Mouse (Mus musculus) forebrain, embryonic 14.5 days (tissue): ENCODE measurements at regions not wholly inside any gene's neighbourhood (a gene's known extent, or its start where the extent isn't known, plus 50 kb on each side); places are given as distances from the start of the nearest gene placed in this dataset.

Source experiments
- ATAC-seq: fragments of 200-750 bp; cut with Nextera tagmentation; 2 replicates; pipeline ENCODE4 v1.8.0; 2017; ENCODE audit warnings: mild to moderate bottlenecking, moderate library complexity
- DNase-seq: peaks from one replicate; pipeline ENCODE4 v3.0.0-alpha.2; 2015; ENCODE audit warnings: low spot score
- H3K27ac ChIP-seq: fragments of 300-500 bp; sonication (generic); 2 replicates; pipeline ENCODE4 v1.5.1; 2014; ENCODE audit warnings: low read depth, mild to moderate bottlenecking, control low read depth, low read length, moderate library complexity
- H3K27me3 ChIP-seq: fragments of 300-500 bp; sonication (generic); replicated peaks from 2 replicates; pipeline ENCODE4 v1.6.1; 2014; ENCODE audit warnings: low read length, control low read depth, mixed read lengths; ENCODE audit not compliant: control insufficient read depth, insufficient read depth
- H3K36me3 ChIP-seq: fragments of 300-500 bp; sonication (generic); 2 replicates; pipeline ENCODE4 v1.6.1; 2014; ENCODE audit warnings: low read length, control low read depth; ENCODE audit not compliant: control insufficient read depth, insufficient read depth
- H3K4me1 ChIP-seq: fragments of 300-500 bp; sonication (generic); 2 replicates; pipeline ENCODE4 v1.6.1; 2014; ENCODE audit warnings: antibody characterized with exemption, low read length, control low read depth; ENCODE audit not compliant: control insufficient read depth, insufficient read depth
- H3K4me2 ChIP-seq: fragments of 300-500 bp; sonication (generic); 2 replicates; pipeline ENCODE4 v1.6.1; 2014; ENCODE audit warnings: mild to moderate bottlenecking, control low read depth, low read length
- H3K4me3 ChIP-seq: fragments of 300-500 bp; sonication (generic); 2 replicates; pipeline ENCODE4 v1.5.1; 2014; ENCODE audit warnings: low read depth, low read length, control low read depth
- H3K9ac ChIP-seq: fragments of 300-500 bp; sonication (generic); 2 replicates; pipeline ENCODE4 v1.6.1; 2014; ENCODE audit warnings: mild to moderate bottlenecking, low read length, control low read depth, moderate library complexity
- H3K9me3 ChIP-seq: fragments of 300-500 bp; sonication (generic); replicated peaks from 2 replicates; pipeline ENCODE4 v1.6.1; 2016; ENCODE audit warnings: low read length, control low read depth, mixed read lengths; ENCODE audit not compliant: control insufficient read depth
- WGBS: fragments of 180-500 bp; shearing (Covaris S2); extraction: QIAGEN DNeasy Blood & Tissue Kit; methylation state at CpG from one replicate; pipeline ENCODE4 v1.1.7; 2014; 5-methylcytosine and 5-hydroxymethylcytosine counted together

GRCm38 (mm10) chr3:41462953-41463644 is 92.4 kb upstream of the Jade1 start:
- H3K4me2 ChIP-seq, result no peak overlapping the region
- no peaks in the 10 kb centered on the region for H3K27me3 ChIP-seq
- no peak overlapping the region for H3K4me3 ChIP-seq
- WGBS, result 80% methylated on average over 11 of the region's 11 CpGs
- no peak for ATAC-seq
- H3K9ac ChIP-seq, result no peak overlapping the region
- no peaks in the 10 kb centered on the region for H3K9me3 ChIP-seq
- DNase-seq, result no peak
- no peaks in the 10 kb centered on the region for H3K36me3 ChIP-seq
- no peaks in the 10 kb centered on the region for H3K4me1 ChIP-seq
- no peak overlapping the region for H3K27ac ChIP-seq

GRCm38 (mm10) chr3:41460131-41460530 is 95.4 kb upstream of the Jade1 start:
- Histone ChIP-seq H3K4me2 (no peak overlapping the region), H3K27me3 (no peaks in the 10 kb centered on the region), H3K4me1 (no peaks in the 10 kb centered on the region), H3K9ac (no peak overlapping the region), H3K27ac (no peak overlapping the region), H3K36me3 (no peaks in the 10 kb centered on the region), H3K9me3 (no peaks in the 10 kb centered on the region), H3K4me3 (no peak overlapping the region)
- ATAC-seq (no peak), DNase-seq (no peak)
- WGBS, result 80% methylated on average over 4 of the region's 4 CpGs

GRCm38 (mm10) chr3:41458156-41458555 is 97.4 kb upstream of the Jade1 start:
- Histone ChIP-seq H3K4me1 (no peaks in the 10 kb centered on the region), H3K4me2 (no peak overlapping the region), H3K27me3 (no peaks in the 10 kb centered on the region), H3K9me3 (no peaks in the 10 kb centered on the region), H3K4me3 (no peak overlapping the region), H3K36me3 (no peaks in the 10 kb centered on the region), H3K9ac (no peak overlapping the region), H3K27ac (no peak overlapping the region)
- no peak for ATAC-seq
- DNase-seq, result no peak
- 94% methylated on average over 6 of the region's 6 CpGs for WGBS

- no peaks in the 10 kb centered on the region for H3K36me3 ChIP-seq
- H3K4me3 ChIP-seq, result no peak overlapping the region
- DNase-seq (no peak), ATAC-seq (no peak)
- H3K27me3 ChIP-seq, result no peaks in the 10 kb centered on the region
- WGBS, result 80% methylated on average over 3 of the region's 3 CpGs
- H3K9ac ChIP-seq, result no peak overlapping the region
- H3K27ac ChIP-seq, result no peak overlapping the region
- no peak overlapping the region for H3K4me2 ChIP-seq
- no peaks in the 10 kb centered on the region for H3K4me1 ChIP-seq
- no peaks in the 10 kb centered on the region for H3K9me3 ChIP-seq
Observed at GRCm38 (mm10) chr3:41453525-41453924, 102.0 kb upstream of the Jade1 start.

GRCm38 (mm10) chr3:41452716-41453090 is 102.8 kb upstream of the Jade1 start:
- WGBS, result 81% methylated on average over 3 of the region's 3 CpGs
- H3K4me1 ChIP-seq, result no peaks in the 10 kb centered on the region
- H3K36me3 ChIP-seq, result no peaks in the 10 kb centered on the region
- no peak for DNase-seq
- no peak overlapping the region for H3K4me3 ChIP-seq
- no peaks in the 10 kb centered on the region for H3K27me3 ChIP-seq
- no peak overlapping the region for H3K4me2 ChIP-seq
- ATAC-seq, result no peak
- H3K9ac ChIP-seq, result no peak overlapping the region
- H3K9me3 ChIP-seq, result no peaks in the 10 kb centered on the region
- H3K27ac ChIP-seq, result no peak overlapping the region

GRCm38 (mm10) chr3:41452020-41452715 is 103.4 kb upstream of the Jade1 start:
- Histone ChIP-seq H3K4me2 (no peak overlapping the region), H3K9ac (no peak overlapping the region), H3K4me1 (no peaks in the 10 kb centered on the region), H3K36me3 (no peaks in the 10 kb centered on the region), H3K27ac (no peak overlapping the region), H3K4me3 (no peak overlapping the region), H3K27me3 (no peaks in the 10 kb centered on the region), H3K9me3 (no peaks in the 10 kb centered on the region)
- ATAC-seq, result no peak
- 78% methylated on average over 3 of the region's 3 CpGs for WGBS
- DNase-seq, result no peak

- H3K4me2 ChIP-seq, result no peak overlapping the region
- H3K27me3 ChIP-seq, result no peaks in the 10 kb centered on the region
- H3K27ac ChIP-seq, result no peak overlapping the region
- H3K9me3 ChIP-seq, result no peaks in the 10 kb centered on the region
- no peaks in the 10 kb centered on the region for H3K36me3 ChIP-seq
- H3K9ac ChIP-seq, result no peak overlapping the region
- WGBS, result 85% methylated on average over 1 of the region's 1 CpGs
- H3K4me3 ChIP-seq, result no peak overlapping the region
- no peaks in the 10 kb centered on the region for H3K4me1 ChIP-seq
- DNase-seq (no peak), ATAC-seq (no peak)
Observed at GRCm38 (mm10) chr3:41450696-41451095, 104.8 kb upstream of the Jade1 start.

GRCm38 (mm10) chr3:41444243-41444753 is 111.2 kb upstream of the Jade1 start:
- ATAC-seq, result no peak
- peak; percentile 6 for DNase-seq
- H3K4me2 ChIP-seq, result no peak overlapping the region
- 83% methylated on average over 9 of the region's 9 CpGs for WGBS
- H3K27me3 ChIP-seq, result no peaks in the 10 kb centered on the region
- H3K9ac ChIP-seq, result no peak overlapping the region
- no peaks in the 10 kb centered on the region for H3K4me1 ChIP-seq
- H3K9me3 ChIP-seq, result no peaks in the 10 kb centered on the region
- H3K4me3 ChIP-seq, result no peak overlapping the region
- H3K27ac ChIP-seq, result no peak overlapping the region
- H3K36me3 ChIP-seq, result no peaks in the 10 kb centered on the region

- no peak overlapping the region for H3K27ac ChIP-seq
- no peaks in the 10 kb centered on the region for H3K4me1 ChIP-seq
- no peak overlapping the region for H3K4me2 ChIP-seq
- no peak for ATAC-seq
- no peaks in the 10 kb centered on the region for H3K36me3 ChIP-seq
- H3K9me3 ChIP-seq, result no peaks in the 10 kb centered on the region
- no peak for DNase-seq
- no peak overlapping the region for H3K9ac ChIP-seq
- H3K4me3 ChIP-seq, result no peak overlapping the region
- 92% methylated on average over 8 of the region's 8 CpGs for WGBS
- H3K27me3 ChIP-seq, result no peaks in the 10 kb centered on the region
Observed at GRCm38 (mm10) chr3:41436238-41436637, 119.3 kb upstream of the Jade1 start.
